Mouse (Mus musculus): Measurements from ENCODE around the gene Gchfr. TPM values are rescaled to one million over a fixed set of nuclear protein-coding genes. Genes with fewer than 3 reads are reported as not detected.

Gchfr gene
- polyA plus RNA-seq, 1 experiment from 2014 or later = 5.3 TPM

DNA sequence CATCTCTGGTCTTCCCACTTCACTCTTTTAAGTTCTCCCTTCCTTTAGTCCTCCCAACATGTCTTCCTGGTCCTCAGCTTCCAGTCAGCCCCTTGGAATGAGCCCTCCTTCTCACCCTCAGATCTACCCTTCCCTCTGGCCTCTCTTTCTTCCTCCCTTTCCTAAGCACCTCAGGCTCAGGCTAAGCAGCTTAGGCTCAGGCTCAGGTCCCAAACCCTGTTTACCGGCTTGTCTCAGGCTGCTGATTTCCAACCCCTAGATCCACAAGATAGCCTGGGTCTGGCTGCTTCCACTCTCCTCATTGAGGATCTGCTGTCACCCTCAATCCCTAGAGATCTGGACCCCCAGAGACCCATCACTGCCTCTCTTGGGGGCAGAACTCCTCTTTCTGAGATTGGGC, 30.5 kb downstream of the Gchfr start:
- Histone ChIP-seq H3K9ac (no peak overlapping the region), H3K27me3 (replicated peaks) (no peaks in the 10 kb centered on the region), H3K36me3 (no peaks in the 10 kb centered on the region), H3K4me3 (no peak overlapping the region), H3K4me2 (no peak overlapping the region), H3K27ac (replicated peaks) (no peak overlapping the region), H3K9me3 (no peaks in the 10 kb centered on the region), H3K4me1 (peaks cover 16% of the 10 kb centered on the region)
- ATAC-seq (ENCODE audit: extremely low read depth, insufficient number of reproducible peaks, low FRiP score, low TSS enrichment) = no peak
- 19% methylated on average over 1 of the region's 1 CpGs for WGBS

GRCm38 (mm10) chr2:119198934-119199333, 31.4 kb downstream of the Gchfr start:
- H3K36me3 ChIP-seq = no peaks in the 10 kb centered on the region
- no peaks in the 10 kb centered on the region for H3K9me3 ChIP-seq
- no peak for ATAC-seq (ENCODE audit: extremely low read depth, insufficient number of reproducible peaks, low FRiP score, low TSS enrichment)
- H3K4me2 ChIP-seq = no peak overlapping the region
- H3K27me3 ChIP-seq (replicated peaks) = no peaks in the 10 kb centered on the region
- H3K9ac ChIP-seq = no peak overlapping the region
- peaks cover 21% of the 10 kb centered on the region for H3K4me1 ChIP-seq
- H3K27ac ChIP-seq (replicated peaks) = no peak overlapping the region
- WGBS = 61% methylated on average over 3 of the region's 3 CpGs
- no peak overlapping the region for H3K4me3 ChIP-seq

DNA sequence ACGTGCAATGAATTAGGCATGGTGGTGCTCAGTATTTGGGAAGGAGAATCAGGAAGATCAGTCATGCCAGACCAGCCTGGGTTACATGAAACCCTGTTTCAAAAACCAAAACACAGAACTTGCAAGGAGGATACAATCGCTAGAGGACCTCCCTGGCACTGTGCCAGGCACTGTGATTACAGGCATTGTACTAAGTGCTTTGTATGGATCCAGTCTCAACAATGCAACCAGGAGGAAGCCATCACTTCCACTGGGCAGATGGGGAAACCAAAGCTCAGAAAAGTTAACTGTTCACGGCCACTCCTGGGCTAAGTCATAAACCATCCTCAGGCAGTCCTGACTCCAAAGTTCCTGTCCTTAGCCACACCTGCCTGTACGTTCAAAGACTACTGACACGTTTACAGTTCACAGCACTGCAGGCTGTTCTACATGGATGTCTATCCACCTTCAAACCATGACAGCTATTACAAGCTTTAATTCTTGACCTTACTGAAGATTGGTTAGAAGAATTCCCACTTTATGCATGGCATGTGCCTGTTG, 35.4 kb downstream of the Gchfr start:
- Histone ChIP-seq H3K36me3 (no peaks in the 10 kb centered on the region), H3K4me2 (no peak overlapping the region), H3K27ac (replicated peaks) (no peak overlapping the region), H3K9ac (no peak overlapping the region), H3K9me3 (no peaks in the 10 kb centered on the region), H3K4me1 (peaks cover 17% of the 10 kb centered on the region), H3K4me3 (no peak overlapping the region), H3K27me3 (replicated peaks) (no peaks in the 10 kb centered on the region)
- WGBS = 49% methylated on average over 5 of the region's 5 CpGs
- no peak for ATAC-seq (ENCODE audit: extremely low read depth, insufficient number of reproducible peaks, low FRiP score, low TSS enrichment)

DNA sequence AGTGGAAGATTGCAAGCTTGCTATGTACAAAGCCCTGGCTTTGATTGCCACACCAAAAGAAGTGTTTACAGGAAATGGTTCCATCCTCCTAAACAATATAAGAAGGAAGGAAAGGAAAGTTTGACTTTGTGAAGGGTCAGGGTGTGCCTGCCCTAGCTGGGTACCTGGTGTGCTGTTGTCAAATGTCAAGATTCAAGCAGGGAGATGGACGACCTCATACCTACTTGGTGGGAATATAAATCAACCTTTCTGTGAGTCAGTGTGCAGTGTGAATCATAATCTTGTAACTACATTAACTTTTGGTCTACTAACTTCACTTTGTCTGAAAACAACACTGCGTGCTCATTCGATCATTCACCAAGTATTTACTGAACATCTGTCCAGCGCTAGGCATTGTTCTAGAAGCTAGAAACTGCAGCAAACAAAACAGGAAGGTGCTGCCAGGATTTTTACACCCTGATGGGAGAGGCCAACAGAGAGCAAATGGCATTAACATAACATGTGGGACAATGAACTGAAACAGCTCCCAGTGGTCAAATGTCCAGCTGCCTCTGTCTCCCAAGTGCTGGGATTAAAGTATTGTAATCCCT, 36.4 kb downstream of the Gchfr start:
- 69% methylated on average over 4 of the region's 4 CpGs for WGBS
- Histone ChIP-seq H3K27ac (replicated peaks) (no peak overlapping the region), H3K27me3 (replicated peaks) (no peaks in the 10 kb centered on the region), H3K4me1 (peaks cover 18% of the 10 kb centered on the region), H3K9ac (no peak overlapping the region), H3K4me3 (no peak overlapping the region), H3K9me3 (no peaks in the 10 kb centered on the region), H3K36me3 (no peaks in the 10 kb centered on the region), H3K4me2 (no peak overlapping the region)
- no peak for ATAC-seq (ENCODE audit: extremely low read depth, insufficient number of reproducible peaks, low FRiP score, low TSS enrichment)

DNA sequence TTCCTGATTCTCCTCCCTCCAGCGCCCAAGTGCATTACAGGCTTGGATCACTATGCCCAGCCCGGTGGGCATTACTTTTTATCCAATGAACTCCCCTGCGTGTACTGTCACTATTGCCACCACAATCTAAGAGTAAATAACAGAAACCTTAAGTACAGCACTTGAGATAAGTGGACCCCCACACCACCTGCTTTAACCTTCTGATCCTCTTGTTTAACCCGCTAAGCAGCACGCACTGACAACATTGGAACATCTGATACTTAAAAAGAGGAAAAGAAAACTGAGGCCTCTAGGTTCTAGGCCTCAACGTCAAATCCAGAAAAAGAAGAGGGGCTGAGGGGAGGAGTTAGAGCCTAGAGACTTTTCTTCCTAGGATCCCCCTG, 40.4 kb downstream of the Gchfr start:
- Histone ChIP-seq H3K36me3 (peaks cover 27% of the 10 kb centered on the region), H3K4me2 (peak overlapping the region; percentile 81), H3K4me1 (peaks cover 24% of the 10 kb centered on the region), H3K27ac (replicated peaks) (peak overlapping the region; percentile 91), H3K9me3 (no peaks in the 10 kb centered on the region), H3K9ac (peak overlapping the region; percentile 90), H3K4me3 (peak overlapping the region; percentile 85), H3K27me3 (replicated peaks) (no peaks in the 10 kb centered on the region)
- no peak for ATAC-seq (ENCODE audit: extremely low read depth, insufficient number of reproducible peaks, low FRiP score, low TSS enrichment)
- WGBS = 20% methylated on average over 6 of the region's 6 CpGs

DNA sequence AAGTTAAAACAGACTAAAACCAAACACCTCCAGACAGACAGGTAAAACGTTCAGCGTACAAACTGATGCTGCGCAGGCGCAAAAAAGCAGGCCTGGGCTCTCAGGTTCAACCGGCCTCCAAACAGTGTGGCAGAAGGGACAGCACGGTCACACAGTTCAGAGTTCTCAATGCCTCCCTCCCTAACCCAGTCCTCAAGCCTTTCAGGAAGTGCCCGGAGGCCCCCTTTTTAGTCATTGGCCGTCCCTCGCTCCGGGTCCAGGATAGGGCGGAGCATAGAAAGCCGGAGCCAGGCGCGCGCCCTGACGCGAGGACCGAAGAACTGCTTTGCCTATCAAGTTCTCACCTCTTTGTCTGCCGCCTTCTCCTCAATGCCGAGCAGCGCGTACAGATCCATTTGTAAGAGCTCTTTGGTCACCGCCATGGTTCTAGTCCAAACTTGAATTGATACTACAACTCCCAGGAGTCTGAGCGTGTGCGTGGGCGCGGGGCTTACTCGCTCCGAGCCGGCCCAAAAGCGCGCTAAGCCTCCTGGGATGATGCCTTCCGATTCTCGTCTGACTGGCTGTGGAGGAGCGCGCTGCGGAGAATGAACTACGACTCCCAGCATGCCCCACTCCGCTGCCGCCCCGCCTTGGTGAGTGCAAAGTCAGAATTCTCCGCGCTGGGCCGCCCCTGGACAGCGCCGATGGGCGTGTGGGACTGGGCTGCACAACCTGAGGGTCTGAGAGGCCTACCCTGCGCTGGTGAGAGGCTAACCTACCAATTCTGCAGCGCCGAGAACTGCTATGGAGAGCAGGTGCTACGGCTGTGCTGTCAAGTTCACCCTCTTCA, 41.0 kb downstream of the Gchfr start, which contains the start of the genes Zfyve19 and Dnajc17:
Gene Zfyve19, plus strand, starts transcription at position 274 of the 832 bp plus-strand sequence.
Gene Dnajc17, minus strand, starts transcription at position 452 of the 832 bp plus-strand sequence.
- ATAC-seq (ENCODE audit: extremely low read depth, insufficient number of reproducible peaks, low FRiP score, low TSS enrichment) = peak; percentile 94
- Histone ChIP-seq H3K4me3 (peak within 1 kb of the TSS; percentile 85), H3K9me3 (no peaks in the 10 kb centered on the region), H3K9ac (peak within 1 kb of the TSS; percentile 90), H3K27me3 (replicated peaks) (no peaks in the 10 kb centered on the region), H3K4me1 (peaks cover 18% of the 10 kb centered on the region), H3K36me3 (peaks cover 33% of the 10 kb centered on the region), H3K4me2 (peak within 1 kb of the TSS; percentile 81), H3K27ac (replicated peaks) (peak within 1 kb of the TSS; percentile 91)
- WGBS = under 1% methylated on average over 51 of the region's 51 CpGs

DNA sequence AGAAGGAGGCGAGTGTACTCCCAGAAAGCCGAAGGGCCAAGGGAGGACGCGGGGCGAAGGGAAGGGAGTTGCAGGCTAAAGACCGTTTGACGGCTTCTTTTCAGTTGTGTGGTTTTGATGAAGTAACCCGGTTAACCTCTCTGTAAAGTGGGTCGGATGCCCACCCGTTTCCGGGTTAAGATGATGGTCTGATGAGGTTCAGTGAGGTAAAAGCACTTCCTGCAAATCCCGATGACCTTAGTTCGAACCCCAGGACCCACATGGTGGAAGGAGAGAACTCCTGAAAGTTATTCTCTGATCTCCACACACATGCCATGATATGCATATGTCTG, 41.6 kb downstream of the Gchfr start:
- under 1% methylated on average over 13 of the region's 13 CpGs for WGBS
- Histone ChIP-seq H3K4me1 (peaks cover 18% of the 10 kb centered on the region), H3K27me3 (replicated peaks) (no peaks in the 10 kb centered on the region), H3K4me3 (peak overlapping the region; percentile 85), H3K9me3 (no peaks in the 10 kb centered on the region), H3K9ac (peak overlapping the region; percentile 90), H3K27ac (replicated peaks) (peak overlapping the region; percentile 91), H3K4me2 (peak overlapping the region; percentile 81), H3K36me3 (peaks cover 38% of the 10 kb centered on the region)
- ATAC-seq (ENCODE audit: extremely low read depth, insufficient number of reproducible peaks, low FRiP score, low TSS enrichment) = no peak

Other genes with a start within 250 kb of the Gchfr start
- 19.4 and 21.6 TPM in 2 replicates for gene Chst14, start 241.3 kb upstream of the Gchfr start, polyA plus RNA-seq (2015; fragmentation: Nextera tagmentation; extraction: Ambion mirVana)
- 16.0 and 17.6 TPM in 2 replicates for gene Ccdc32, start 138.4 kb upstream of the Gchfr start, polyA plus RNA-seq (2015; fragmentation: Nextera tagmentation; extraction: Ambion mirVana)
- gene Rpusd2, start 133.0 kb upstream of the Gchfr start, polyA plus RNA-seq (2015; fragmentation: Nextera tagmentation; extraction: Ambion mirVana) = 4.1 and 4.6 TPM in 2 replicates
- 31.4 and 34.7 TPM in 2 replicates for gene Knl1, start 120.7 kb upstream of the Gchfr start, polyA plus RNA-seq (2015; fragmentation: Nextera tagmentation; extraction: Ambion mirVana)
- gene Rad51, start 55.0 kb upstream of the Gchfr start, polyA plus RNA-seq (2015; fragmentation: Nextera tagmentation; extraction: Ambion mirVana) = 30.7 and 31.1 TPM in 2 replicates
- 23.3 and 26.6 TPM in 2 replicates for gene Rmdn3, start 10.7 kb upstream of the Gchfr start, polyA plus RNA-seq (2015; fragmentation: Nextera tagmentation; extraction: Ambion mirVana)
- 0.37 and 0.44 TPM in 2 replicates for gene Gm14137, start 6.7 kb downstream of the Gchfr start, polyA plus RNA-seq (2015; fragmentation: Nextera tagmentation; extraction: Ambion mirVana)
- 29.5 and 35.0 TPM in 2 replicates for gene Zfyve19, start 40.8 kb downstream of the Gchfr start, polyA plus RNA-seq (2015; fragmentation: Nextera tagmentation; extraction: Ambion mirVana)
- gene Dnajc17, start 41.0 kb downstream of the Gchfr start, polyA plus RNA-seq (2015; fragmentation: Nextera tagmentation; extraction: Ambion mirVana) = 11.3 and 11.9 TPM in 2 replicates
- not detected in 2 replicates for gene Ppp1r14d, start 62.1 kb downstream of the Gchfr start, polyA plus RNA-seq (2015; fragmentation: Nextera tagmentation; extraction: Ambion mirVana)
- 0.96 and 1.0 TPM in 2 replicates for gene Spint1, start 69.6 kb downstream of the Gchfr start, polyA plus RNA-seq (2015; fragmentation: Nextera tagmentation; extraction: Ambion mirVana)
- gene Rhov, start 103.5 kb downstream of the Gchfr start, polyA plus RNA-seq (2015; fragmentation: Nextera tagmentation; extraction: Ambion mirVana) = 0.14 and 0.60 TPM in 2 replicates
- 11.9 and 13.1 TPM in 2 replicates for gene Vps18, start 121.0 kb downstream of the Gchfr start, polyA plus RNA-seq (2015; fragmentation: Nextera tagmentation; extraction: Ambion mirVana)
- gene Dll4, start 158.0 kb downstream of the Gchfr start, polyA plus RNA-seq (2015; fragmentation: Nextera tagmentation; extraction: Ambion mirVana) = 7.7 and 8.7 TPM in 2 replicates
- gene Chac1, start 183.5 kb downstream of the Gchfr start, polyA plus RNA-seq (2015; fragmentation: Nextera tagmentation; extraction: Ambion mirVana) = 0.35 and 0.78 TPM in 2 replicates

Measured in heart, embryonic 13.5 days (tissue).